Mouse (Mus musculus) lung, postnatal 0 days (tissue): ENCODE measurements at regions not wholly inside any gene's neighbourhood (a gene's known extent, or its start where the extent isn't known, plus 50 kb on each side); places are given as distances from the start of the nearest gene placed in this dataset.

ENCODE experiments used
- CTCF ChIP-seq: IDR thresholded peaks from 2 replicates; pipeline ENCODE4 v1.5.1; 2016; ENCODE audit warnings: antibody characterized with exemption, mild to moderate bottlenecking
- EP300 ChIP-seq: IDR thresholded peaks from 2 replicates; pipeline ENCODE4 v1.6.1; 2016; ENCODE audit warnings: antibody characterized with exemption, mild to moderate bottlenecking, control low read depth

DNA sequence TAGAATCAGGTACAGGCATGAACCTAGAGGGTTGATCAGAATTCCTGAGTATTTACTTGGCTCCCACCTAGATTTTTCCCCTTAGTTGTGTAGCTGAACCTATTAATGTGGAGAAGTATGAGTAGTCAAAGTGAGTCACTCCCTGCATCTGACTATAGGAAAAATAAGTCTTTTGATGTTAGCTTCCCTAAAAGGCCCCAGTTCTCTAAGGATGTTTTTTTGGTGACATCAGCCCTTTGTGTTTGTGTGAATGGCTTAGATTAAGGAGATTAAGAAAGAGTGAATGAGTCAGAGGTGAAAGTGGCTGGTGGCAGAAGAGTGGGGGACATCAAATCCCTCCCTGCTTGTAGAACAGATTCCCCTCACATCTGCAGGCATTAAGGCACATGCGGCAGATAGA, 565.8 kb downstream of the Tfap2b start:
- no peak for TF ChIP-seq CTCF
- TF ChIP-seq EP300: no peak
